Mouse (Mus musculus) embryo, embryonic 10 days (tissue): ENCODE measurements around the gene 1700084M14Rik.
"Not testable (repeated sequence)": the region's sequence is repeated elsewhere in the genome, so short reads cannot be mapped to it uniquely, and the experiment has no call there.

Experiments
- DNase-seq: peaks from one replicate; pipeline ENCODE4 v3.0.0-alpha.2; 2015; ENCODE audit warnings: low spot score

The 1700084M14Rik gene

GRCm38 (mm10) chrX:91575811-91576210 lies at the start of gene 1700084M14Rik:
Gene 1700084M14Rik (minus strand): TSS chrX:91575911.
- DNase-seq: not testable (repeated sequence)
